Mouse (Mus musculus) cerebellum, postnatal 4 days (tissue): Measurements from ENCODE around the gene Thumpd2.
A peak's percentile ranks its signal among the peaks of the same experiment; 100 is the strongest.

Experiments
- DNase-seq, 2 experiments: peaks; one replicate each; pipeline ENCODE4 v3.0.0; 2022; ENCODE audit warnings: low spot score in 2 of 2, mixed read lengths in 1 of 2

Gene Thumpd2

GRCm38 (mm10) chr17:81032957-81033356 lies 31.9 kb downstream of the Thumpd2 start:
- DNase-seq, result no peak

DNA sequence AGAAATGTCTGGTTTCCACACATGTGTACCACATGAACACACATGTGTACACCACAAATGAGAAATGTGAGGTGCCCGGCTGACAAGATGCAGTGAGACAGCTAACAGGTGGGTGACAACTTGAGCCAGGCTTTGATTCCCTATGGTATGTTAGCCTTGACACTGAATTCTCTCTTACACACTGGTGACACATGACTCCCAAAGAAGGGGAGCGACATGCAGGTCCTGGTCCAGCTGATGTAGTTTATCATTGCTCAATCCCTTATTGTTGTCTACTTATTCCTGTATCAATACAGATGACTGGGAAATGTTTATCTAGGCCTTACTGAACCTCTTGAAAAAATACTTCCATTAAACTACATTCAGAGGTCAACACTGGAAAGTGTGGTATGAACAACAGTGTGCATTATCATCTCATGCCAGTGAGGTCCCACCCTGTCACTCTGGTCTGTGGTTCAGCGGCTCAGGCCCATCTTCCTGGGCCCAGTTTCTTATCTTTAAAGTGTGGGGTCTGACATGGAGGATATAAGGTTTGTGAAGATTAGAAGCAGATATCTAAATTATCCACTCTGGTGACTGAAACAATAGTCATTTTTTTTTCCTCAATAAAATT lies 32.9 kb downstream of the Thumpd2 start:
- DNase-seq, result no peak

- no peak for DNase-seq
Measured at GRCm38 (mm10) chr17:81027331-81027730, 37.6 kb downstream of the Thumpd2 start.

DNA sequence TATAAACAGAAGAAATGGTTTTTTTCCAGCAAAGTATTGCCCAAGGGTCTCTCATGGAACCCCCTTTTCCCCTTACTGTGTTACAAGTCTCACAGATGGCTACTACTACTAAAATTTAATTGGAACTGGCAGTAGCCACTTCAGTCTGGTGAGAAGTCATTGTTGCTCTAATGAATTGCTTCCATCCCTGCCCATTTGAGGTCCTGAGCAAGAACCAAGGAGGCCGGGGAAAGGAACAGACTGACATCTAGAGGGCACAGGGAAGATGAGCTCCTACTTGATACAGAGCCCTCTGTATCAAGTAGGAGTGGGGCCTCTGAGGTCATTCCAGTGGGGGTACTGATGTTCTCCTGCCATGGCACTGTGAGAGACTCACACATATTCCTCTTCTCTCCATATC lies 47.8 kb downstream of the Thumpd2 start:
- peak in 1 of 2 experiments; percentile 14 for DNase-seq

- peak in 1 of 2 experiments; percentile 49 for DNase-seq
Measured at GRCm38 (mm10) chr17:81015814-81016447, 49.0 kb downstream of the Thumpd2 start.

DNA sequence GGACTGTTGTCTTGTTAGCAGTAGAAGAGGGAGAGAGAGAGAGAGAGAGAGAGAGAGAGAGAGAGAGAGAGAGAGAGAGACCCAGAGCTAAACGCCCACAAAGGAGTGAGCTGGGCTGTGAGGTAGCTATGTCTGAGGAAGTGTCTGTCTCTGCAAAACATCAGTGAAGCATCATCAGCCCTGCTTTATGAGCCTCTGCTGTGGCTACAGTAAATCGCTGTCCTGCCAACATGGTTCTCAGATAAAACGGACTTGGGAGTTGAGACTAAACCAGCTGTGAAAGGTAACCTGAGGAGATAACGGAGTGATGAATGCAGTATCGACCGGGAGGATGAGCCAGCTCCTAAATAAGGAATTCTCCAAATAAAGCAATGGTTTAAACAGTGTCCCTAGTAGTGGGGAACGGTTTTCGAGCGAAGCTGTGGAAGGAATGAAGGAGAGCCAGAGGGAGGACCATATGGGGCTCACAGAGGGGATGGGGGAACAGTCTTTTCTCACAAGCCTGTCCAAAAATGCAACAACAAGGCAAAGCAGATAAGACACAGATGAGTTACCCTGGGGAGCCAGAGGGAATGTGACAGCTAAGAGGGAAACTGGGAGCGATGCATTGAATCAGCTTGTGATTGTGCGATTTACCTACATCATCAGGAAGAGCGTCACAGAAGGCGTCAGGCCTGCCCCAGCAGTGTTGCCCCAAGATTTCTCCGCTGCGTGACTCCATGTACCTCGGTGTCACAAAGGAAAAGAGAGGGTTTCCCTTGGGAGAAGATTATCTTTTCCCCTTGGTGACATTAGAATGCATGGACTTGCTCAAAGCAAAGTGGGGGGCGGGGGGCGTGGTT lies 53.8 kb downstream of the Thumpd2 start:
- no peak for DNase-seq

- no peak for DNase-seq
Measured at GRCm38 (mm10) chr17:81010199-81010598, 54.7 kb downstream of the Thumpd2 start.

- DNase-seq, result no peak
Measured at GRCm38 (mm10) chr17:81009112-81009511, 55.8 kb downstream of the Thumpd2 start.

DNA sequence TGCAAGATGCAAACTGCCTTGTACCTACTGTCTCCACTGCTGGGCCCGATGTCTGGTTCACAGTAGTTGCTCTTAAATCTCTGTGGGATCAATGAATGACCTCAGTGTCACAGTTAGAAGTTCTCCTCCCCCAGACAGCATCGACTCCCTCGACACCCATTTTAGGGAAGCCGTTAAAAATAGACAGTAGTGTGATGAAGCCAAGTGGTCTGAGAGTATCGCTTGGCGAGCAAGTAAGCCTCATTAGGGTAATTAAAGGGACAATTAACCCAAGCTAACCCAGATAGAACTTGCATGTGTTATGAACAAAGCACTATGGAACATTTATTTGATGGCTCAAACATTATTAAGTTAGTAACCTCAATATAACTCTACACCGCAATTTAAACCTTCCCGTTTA lies 59.6 kb downstream of the Thumpd2 start:
- DNase-seq, result no peak

GRCm38 (mm10) chr17:81004454-81004853 lies 60.4 kb downstream of the Thumpd2 start:
- DNase-seq, result no peak

DNA sequence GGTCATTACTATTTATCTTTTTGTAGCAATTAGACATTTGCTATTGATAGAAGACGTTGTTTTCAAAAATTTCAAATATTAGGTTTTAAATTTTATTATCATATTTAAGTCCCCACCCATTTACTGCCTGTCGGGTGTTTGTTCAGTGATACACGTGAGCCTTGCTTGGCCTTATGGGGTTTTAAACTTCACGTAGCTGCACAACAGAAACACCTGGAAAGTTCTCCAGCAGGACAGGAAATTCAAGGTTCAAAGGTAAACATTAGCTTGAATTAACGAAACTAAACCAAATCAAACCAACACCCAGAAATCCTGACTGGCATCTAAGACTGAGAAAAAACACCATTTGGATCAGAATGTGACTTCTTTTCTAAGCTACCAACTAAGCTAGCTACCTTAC lies 62.8 kb downstream of the Thumpd2 start:
- no peak for DNase-seq

DNA sequence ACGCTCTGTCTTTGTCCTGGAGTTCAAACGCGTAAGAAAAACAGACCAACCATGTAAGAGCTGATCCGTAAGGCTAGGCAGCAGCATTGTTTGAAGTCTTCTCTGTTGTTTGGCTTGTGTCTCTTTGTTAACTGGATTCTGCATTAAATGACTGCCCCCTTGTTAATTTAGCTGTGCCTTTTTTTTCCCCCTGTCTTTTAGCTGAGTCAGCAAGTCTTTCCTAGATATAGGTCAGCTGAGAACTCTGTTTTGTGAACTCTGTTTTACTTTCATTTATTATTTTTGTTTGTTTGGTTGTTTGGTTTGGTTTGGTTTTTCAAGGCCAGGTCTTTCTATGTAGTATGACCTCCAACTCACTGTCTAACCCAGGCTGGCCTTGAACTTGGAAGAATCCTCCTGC lies 63.2 kb downstream of the Thumpd2 start:
- DNase-seq, result no peak

DNA sequence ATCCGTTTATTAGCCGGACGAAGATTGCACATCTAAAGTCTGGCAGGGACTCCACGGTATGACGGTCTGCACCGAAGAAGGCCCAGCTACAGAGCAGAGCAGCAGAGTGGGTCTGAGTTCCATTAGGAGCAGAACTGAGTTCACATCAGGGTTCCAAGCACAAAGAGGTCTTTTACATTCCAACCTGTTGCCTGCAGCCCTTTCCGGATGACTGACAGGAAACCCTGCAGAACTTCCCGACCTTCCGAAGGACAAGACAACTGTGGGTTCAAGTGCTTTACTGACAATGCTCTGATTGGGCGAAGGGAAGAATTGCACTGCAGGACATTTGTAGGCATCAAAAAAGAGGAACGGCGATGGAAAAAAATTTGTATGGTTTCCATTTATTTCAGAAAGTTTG lies 63.9 kb downstream of the Thumpd2 start:
- no peak for DNase-seq

GRCm38 (mm10) chr17:80998958-80999357 lies 65.9 kb downstream of the Thumpd2 start:
- no peak for DNase-seq

- DNase-seq, result no peak
Measured at GRCm38 (mm10) chr17:80997226-80997625, 67.7 kb downstream of the Thumpd2 start.

- DNase-seq, result no peak
Measured at GRCm38 (mm10) chr17:80991535-80992127, 73.3 kb downstream of the Thumpd2 start.

- no peak for DNase-seq
Measured at GRCm38 (mm10) chr17:80982976-80983375, 81.9 kb downstream of the Thumpd2 start.

GRCm38 (mm10) chr17:80982412-80982787 lies 82.5 kb downstream of the Thumpd2 start:
- peak; percentile 76 to 92 for DNase-seq

DNA sequence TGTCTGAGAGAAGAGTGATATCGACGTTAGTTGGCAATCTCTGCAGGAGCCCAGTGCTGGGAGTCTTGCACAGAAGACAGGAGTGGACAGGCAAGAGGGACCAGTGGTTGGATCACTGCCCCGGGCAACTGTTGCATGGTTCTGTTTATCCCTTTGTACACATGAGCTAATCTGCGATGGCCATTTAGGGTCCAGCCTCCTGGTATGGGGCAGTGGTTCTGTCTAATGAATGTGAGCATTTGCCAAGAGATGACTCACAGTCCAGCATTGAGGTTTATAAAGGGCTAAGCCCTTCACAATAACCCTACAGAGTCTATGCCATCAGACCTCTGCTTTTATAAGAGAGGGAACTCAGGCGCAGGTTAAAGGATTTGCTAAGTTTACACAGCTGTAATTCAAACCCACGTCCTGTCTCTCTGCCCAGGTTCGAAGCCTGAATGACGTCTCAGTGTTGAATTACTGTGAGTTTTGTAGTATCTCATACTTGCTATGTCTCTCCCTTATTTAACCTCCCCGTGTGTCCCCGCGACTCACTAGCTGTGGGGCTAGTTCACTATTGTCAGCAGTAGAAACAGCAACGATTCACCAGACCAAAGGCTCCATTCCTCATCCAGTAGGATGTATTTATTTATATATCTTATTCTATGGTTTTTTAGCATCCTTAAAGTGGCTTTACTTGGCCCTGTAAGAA lies 83.0 kb downstream of the Thumpd2 start:
- peak in 1 of 2 experiments; percentile 46 for DNase-seq

DNA sequence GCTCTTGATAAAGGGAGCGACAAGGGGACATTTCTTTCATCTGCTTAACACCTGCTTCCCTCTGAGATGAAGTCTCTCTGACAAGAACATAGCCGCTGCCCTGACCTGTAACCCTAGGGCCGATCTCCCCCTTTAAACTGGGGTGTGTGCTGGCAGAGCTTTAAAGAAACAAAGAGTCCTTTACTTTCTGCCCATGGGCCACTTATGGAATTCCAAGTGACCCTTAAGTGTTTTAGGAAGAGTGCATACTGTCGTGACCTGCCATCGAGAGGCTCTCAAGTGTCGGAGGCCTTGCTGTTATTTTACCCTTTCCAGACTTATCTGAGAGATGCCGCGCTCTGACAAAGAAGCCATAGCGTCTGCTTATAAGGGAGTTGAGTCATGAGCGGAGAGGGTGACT lies 84.8 kb downstream of the Thumpd2 start:
- DNase-seq, result no peak

- DNase-seq, result no peak
Measured at GRCm38 (mm10) chr17:80977245-80977644, 87.6 kb downstream of the Thumpd2 start.
